Comparison of ENCODE assay signal across 25 mouse cellular contexts in genomic region chr12:15852031-15852430, GRCm38 (mm10).
"Had no signal": no experiment of that assay in that cellular context is flagged by ENCODE, and none has a peak within 500 bp of the region (broad histone marks: within the 10 kb centered on the region; RNA-seq: fewer than 3 reads in every experiment).

No protein-coding gene starts in this region.

- H3K4me2 ChIP-seq: heart, embryonic 12.5 days; hindbrain, embryonic 12.5 days; hindbrain, embryonic 14.5 days; intestine, embryonic 15.5 days; limb, embryonic 12.5 days; liver, embryonic 11.5 days; liver, embryonic 13.5 days; liver, embryonic 15.5 days had no signal

- H3K9ac ChIP-seq: heart, embryonic 12.5 days; hindbrain, embryonic 12.5 days; hindbrain, embryonic 14.5 days; intestine, embryonic 15.5 days; limb, embryonic 12.5 days; liver, embryonic 13.5 days; liver, embryonic 15.5 days; liver, postnatal 0 days had no signal

- H3K27ac ChIP-seq: gastrocnemius, adult 2 months; heart, embryonic 10.5 days; hindbrain, embryonic 10.5 days; hindbrain, embryonic 12.5 days; hindbrain, embryonic 14.5 days; intestine, embryonic 15.5 days; kidney, postnatal 0 days; layer of hippocampus, adult 2 months; left cerebral cortex, adult 2 months; limb, embryonic 10.5 days; limb, embryonic 12.5 days; liver, embryonic 13.5 days; liver, embryonic 15.5 days had no signal

- ATAC-seq: hindbrain, embryonic 16.5 days; inflammation-experienced regulatory T-cells, adult 6 months; intestine, embryonic 15.5 days; intestine, postnatal 0 days; liver, postnatal 0 days had no signal

- H3K4me3 ChIP-seq: gastrocnemius, adult 2 months; heart, embryonic 10.5 days; heart, embryonic 12.5 days; hindbrain, embryonic 10.5 days; hindbrain, embryonic 12.5 days; intestine, embryonic 15.5 days; layer of hippocampus, adult 2 months; left cerebral cortex, adult 2 months; limb, embryonic 10.5 days; limb, embryonic 12.5 days; liver, embryonic 13.5 days; liver, embryonic 15.5 days had no signal

- H3K9me3 ChIP-seq: heart, embryonic 10.5 days; heart, embryonic 12.5 days; hindbrain, embryonic 10.5 days; hindbrain, embryonic 12.5 days; intestine, embryonic 15.5 days; limb, embryonic 10.5 days; limb, embryonic 12.5 days; liver, embryonic 13.5 days; liver, embryonic 15.5 days had no signal

- H3K27me3 ChIP-seq: heart, embryonic 12.5 days; hindbrain, embryonic 12.5 days; intestine, embryonic 15.5 days; limb, embryonic 12.5 days; liver, embryonic 13.5 days; liver, embryonic 15.5 days had no signal

- H3K36me3 ChIP-seq: heart, embryonic 10.5 days; heart, embryonic 12.5 days; hindbrain, embryonic 10.5 days; hindbrain, embryonic 12.5 days; intestine, embryonic 15.5 days; limb, embryonic 10.5 days; limb, embryonic 12.5 days; liver, embryonic 13.5 days; liver, embryonic 15.5 days had no signal

- DNase-seq: gastrocnemius, adult 2 months; gastrocnemius, postnatal 10 days; gastrocnemius, postnatal 25 days; heart, postnatal 4 days; kidney, adult 18-20 months; kidney, postnatal 4 days; liver; liver, embryonic 13.5 days; liver, postnatal 0 days had no signal

- H3K4me1 ChIP-seq: limb, embryonic 10.5 days; limb, embryonic 12.5 days; liver, embryonic 13.5 days; liver, embryonic 15.5 days had no signal
